Mouse (Mus musculus): ENCODE data around the gene Gm49388. TPM values are rescaled to one million over a fixed set of nuclear protein-coding genes. Genes with fewer than 3 reads are reported as not detected.

Gm49388 gene
- polyA plus RNA-seq, 1 experiment from 2014 or later, result not detected

DNA sequence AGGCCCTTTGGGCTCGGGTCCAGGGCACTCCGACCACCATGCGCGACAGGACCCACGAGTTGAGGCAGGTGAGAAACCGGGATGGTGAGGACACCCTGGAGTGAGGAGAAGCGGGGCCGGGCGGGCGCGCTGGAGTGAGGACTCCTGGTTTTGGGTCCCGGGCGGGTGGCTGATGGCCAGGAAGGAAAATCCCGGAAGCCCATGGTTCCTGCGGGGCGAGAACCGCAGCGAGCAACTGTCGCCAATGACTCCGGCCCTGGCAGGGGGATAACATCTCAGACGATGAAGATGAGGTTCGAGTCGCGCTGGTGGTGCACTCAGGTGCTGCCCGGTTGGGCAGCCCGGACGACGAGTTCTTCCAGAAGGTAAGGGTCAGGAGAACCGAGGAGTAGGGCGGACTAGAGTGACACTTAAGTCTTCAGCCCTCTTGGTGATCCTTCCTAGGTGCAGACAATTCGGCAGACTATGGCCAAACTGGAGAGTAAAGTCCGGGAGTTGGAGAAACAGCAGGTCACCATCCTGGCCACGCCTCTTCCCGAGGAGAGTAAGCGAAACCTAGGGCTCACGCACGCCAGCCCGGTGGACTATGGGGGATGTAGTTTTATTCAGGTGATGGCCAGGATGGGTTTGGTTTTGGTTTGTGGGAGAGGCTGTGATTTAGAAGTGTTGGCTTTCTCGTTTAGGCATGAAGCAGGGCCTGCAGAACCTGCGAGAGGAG, 56.8 kb downstream of the Gm49388 start:
- under 1% methylated on average over 40 of the region's 40 CpGs for WGBS

GRCm38 (mm10) chr7:127849973-127850875, 64.8 kb downstream of the Gm49388 start:
- no peak for ATAC-seq
- WGBS, result 83% methylated on average over 6 of the region's 6 CpGs
- H3K27ac ChIP-seq (ENCODE audit: low read length), result no peak overlapping the region
- no peaks in the 10 kb centered on the region for H3K9me3 ChIP-seq (ENCODE audit: control insufficient read depth, low read length)
- H3K4me2 ChIP-seq (ENCODE audit: low read length), result no peak overlapping the region
- H3K9ac ChIP-seq (replicated peaks; ENCODE audit: low read depth, low read length), result no peak overlapping the region
- H3K36me3 ChIP-seq (ENCODE audit: control insufficient read depth, insufficient read depth), result no peaks in the 10 kb centered on the region
- no peaks in the 10 kb centered on the region for H3K4me1 ChIP-seq (replicated peaks; ENCODE audit: control insufficient read depth, insufficient read depth, low read length)
- no peaks in the 10 kb centered on the region for H3K27me3 ChIP-seq (replicated peaks; ENCODE audit: control insufficient read depth, insufficient read depth, low read length)
- no peak overlapping the region for H3K4me3 ChIP-seq (replicated peaks; ENCODE audit: low read length)

More for the DNA sequence above, 56.8 kb downstream of the Gm49388 start:
- H3K27me3 ChIP-seq (replicated peaks; ENCODE audit: control insufficient read depth, insufficient read depth, low read length), result no peaks in the 10 kb centered on the region
- no peaks in the 10 kb centered on the region for H3K9me3 ChIP-seq (ENCODE audit: control insufficient read depth, low read length)
- no peaks in the 10 kb centered on the region for H3K36me3 ChIP-seq (ENCODE audit: control insufficient read depth, insufficient read depth)
- H3K4me1 ChIP-seq (replicated peaks; ENCODE audit: control insufficient read depth, insufficient read depth, low read length), result peaks cover 7% of the 10 kb centered on the region
- H3K9ac ChIP-seq (replicated peaks; ENCODE audit: low read depth, low read length), result peak overlapping the region; percentile 45
- H3K4me2 ChIP-seq (ENCODE audit: low read length), result peak overlapping the region; percentile 93
- ATAC-seq, result peak; percentile 49
- peak overlapping the region; percentile 71 for H3K4me3 ChIP-seq (replicated peaks; ENCODE audit: low read length)
- H3K27ac ChIP-seq (ENCODE audit: low read length), result peak overlapping the region; percentile 80

- Histone ChIP-seq H3K4me2 (ENCODE audit: low read length) (no peak overlapping the region), H3K9ac (replicated peaks; ENCODE audit: low read depth, low read length) (no peak overlapping the region), H3K36me3 (ENCODE audit: control insufficient read depth, insufficient read depth) (no peaks in the 10 kb centered on the region), H3K9me3 (ENCODE audit: control insufficient read depth, low read length) (no peaks in the 10 kb centered on the region), H3K27ac (ENCODE audit: low read length) (no peak overlapping the region), H3K27me3 (replicated peaks; ENCODE audit: control insufficient read depth, insufficient read depth, low read length) (no peaks in the 10 kb centered on the region), H3K4me3 (replicated peaks; ENCODE audit: low read length) (no peak overlapping the region), H3K4me1 (replicated peaks; ENCODE audit: control insufficient read depth, insufficient read depth, low read length) (no peaks in the 10 kb centered on the region)
- ATAC-seq, result no peak
- WGBS, result 76% methylated on average over 5 of the region's 5 CpGs
Observed at GRCm38 (mm10) chr7:127850906-127851305, 65.5 kb downstream of the Gm49388 start.

Other genes with a start within 250 kb of the Gm49388 start
- gene Tmem265, start 224.2 kb upstream of the Gm49388 start, polyA plus RNA-seq (2015; fragmentation: Nextera tagmentation; extraction: Ambion mirVana), result 4.0 and 6.2 TPM in 2 replicates
- 65.2 and 65.7 TPM in 2 replicates for gene Phkg2, start 212.3 kb upstream of the Gm49388 start, polyA plus RNA-seq (2015; fragmentation: Nextera tagmentation; extraction: Ambion mirVana)
- 10.0 and 10.3 TPM in 2 replicates for gene Ccdc189, start 197.0 kb upstream of the Gm49388 start, polyA plus RNA-seq (2015; fragmentation: Nextera tagmentation; extraction: Ambion mirVana)
- 54.1 and 62.7 TPM in 2 replicates for gene Rnf40, start 196.8 kb upstream of the Gm49388 start, polyA plus RNA-seq (2015; fragmentation: Nextera tagmentation; extraction: Ambion mirVana)
- 19.4 and 20.4 TPM in 2 replicates for gene Zfp629, start 169.8 kb upstream of the Gm49388 start, polyA plus RNA-seq (2015; fragmentation: Nextera tagmentation; extraction: Ambion mirVana)
- gene Bcl7c, start 76.7 kb upstream of the Gm49388 start, polyA plus RNA-seq (2015; fragmentation: Nextera tagmentation; extraction: Ambion mirVana), result 30.6 and 33.8 TPM in 2 replicates
- gene Ctf1, start 72.9 kb upstream of the Gm49388 start, polyA plus RNA-seq (2015; fragmentation: Nextera tagmentation; extraction: Ambion mirVana), result 3.5 and 4.5 TPM in 2 replicates
- 0.11 and 0.17 TPM in 2 replicates for gene Ctf2, start 53.4 kb upstream of the Gm49388 start, polyA plus RNA-seq (2015; fragmentation: Nextera tagmentation; extraction: Ambion mirVana)
- gene Fbxl19, start 41.1 kb upstream of the Gm49388 start, polyA plus RNA-seq (2015; fragmentation: Nextera tagmentation; extraction: Ambion mirVana), result 8.0 and 8.4 TPM in 2 replicates
- 9.5 and 9.6 TPM in 2 replicates for gene Orai3, start 15.8 kb upstream of the Gm49388 start, polyA plus RNA-seq (2015; fragmentation: Nextera tagmentation; extraction: Ambion mirVana)
- gene Setd1a, start 8.9 kb upstream of the Gm49388 start, polyA plus RNA-seq (2015; fragmentation: Nextera tagmentation; extraction: Ambion mirVana), result 19.8 and 20.7 TPM in 2 replicates
- 7.3 and 10.7 TPM in 2 replicates for gene Hsd3b7, start 15.0 kb downstream of the Gm49388 start, polyA plus RNA-seq (2015; fragmentation: Nextera tagmentation; extraction: Ambion mirVana)
- 17.8 and 22.2 TPM in 2 replicates for gene Stx4a, start 38.7 kb downstream of the Gm49388 start, polyA plus RNA-seq (2015; fragmentation: Nextera tagmentation; extraction: Ambion mirVana)
- gene Stx1b, start 38.9 kb downstream of the Gm49388 start, polyA plus RNA-seq (2015; fragmentation: Nextera tagmentation; extraction: Ambion mirVana), result 37.9 and 50.8 TPM in 2 replicates
- gene Zfp646, start 90.6 kb downstream of the Gm49388 start, polyA plus RNA-seq (2015; fragmentation: Nextera tagmentation; extraction: Ambion mirVana), result 14.4 and 15.4 TPM in 2 replicates
- gene Zfp668, start 91.2 kb downstream of the Gm49388 start, polyA plus RNA-seq (2015; fragmentation: Nextera tagmentation; extraction: Ambion mirVana), result 43.4 and 45.4 TPM in 2 replicates
- 0.87 and 1.3 TPM in 2 replicates for gene Prss53, start 105.4 kb downstream of the Gm49388 start, polyA plus RNA-seq (2015; fragmentation: Nextera tagmentation; extraction: Ambion mirVana)
- not detected in 2 replicates for gene Gm21974, start 109.8 kb downstream of the Gm49388 start, polyA plus RNA-seq (2015; fragmentation: Nextera tagmentation; extraction: Ambion mirVana)
- gene Vkorc1, start 110.0 kb downstream of the Gm49388 start, polyA plus RNA-seq (2015; fragmentation: Nextera tagmentation; extraction: Ambion mirVana), result 63.9 and 74.4 TPM in 2 replicates
- 79.4 and 81.7 TPM in 2 replicates for gene Bckdk, start 118.5 kb downstream of the Gm49388 start, polyA plus RNA-seq (2015; fragmentation: Nextera tagmentation; extraction: Ambion mirVana)
- 53.3 and 55.4 TPM in 2 replicates for gene Kat8, start 126.9 kb downstream of the Gm49388 start, polyA plus RNA-seq (2015; fragmentation: Nextera tagmentation; extraction: Ambion mirVana)
- gene Prss8, start 144.5 kb downstream of the Gm49388 start, polyA plus RNA-seq (2015; fragmentation: Nextera tagmentation; extraction: Ambion mirVana), result 0.19 and 0.32 TPM in 2 replicates
- 13.2 TPM in 2 replicates for gene Prss36, start 161.1 kb downstream of the Gm49388 start, polyA plus RNA-seq (2015; fragmentation: Nextera tagmentation; extraction: Ambion mirVana)
- 342 and 386 TPM in 2 replicates for gene Fus, start 181.8 kb downstream of the Gm49388 start, polyA plus RNA-seq (2015; fragmentation: Nextera tagmentation; extraction: Ambion mirVana)
- gene Pycard, start 208.3 kb downstream of the Gm49388 start, polyA plus RNA-seq (2015; fragmentation: Nextera tagmentation; extraction: Ambion mirVana), result 4.9 and 5.1 TPM in 2 replicates
- gene Trim72, start 218.3 kb downstream of the Gm49388 start, polyA plus RNA-seq (2015; fragmentation: Nextera tagmentation; extraction: Ambion mirVana), result not detected in 2 replicates

All from forebrain, embryonic 16.5 days (tissue).